Mouse (Mus musculus) kidney, adult 2 months (tissue): ENCODE data around the gene Adra1d.

Source experiments
- CTCF ChIP-seq: fragments of 200-500 bp; conservative IDR thresholded peaks from 2 replicates; pipeline ENCODE4 v1.5.1; 2011; ENCODE audit warnings: low read depth, mild to moderate bottlenecking, control low read depth, low read length, moderate library complexity, mixed read lengths; ENCODE audit not compliant: insufficient read depth, insufficient read length
- POLR2A ChIP-seq: fragments of 200-500 bp; IDR thresholded peaks from one replicate; pipeline ENCODE4 v1.6.1; 2011; ENCODE audit warnings: low read depth, low read length, control low read depth

- TF ChIP-seq CTCF (no peak), POLR2A (no peak)
These were observed 41.3 kb downstream of the Adra1d start for GRCm38 (mm10) chr2:131520743-131521142.
